Mouse (Mus musculus): ENCODE results near the gene Riox2. TPM values are rescaled to one million over a fixed set of nuclear protein-coding genes. Genes with fewer than 3 reads are reported as not detected.

The Riox2 gene
- polyA plus RNA-seq, 1 experiment = 10.4 TPM

- no peak overlapping the region for H3K4me3 ChIP-seq (ENCODE audit: insufficient read depth, low read length)
- TF ChIP-seq CTCF (IDR thresholded peaks at IDR 0.05; ENCODE audit: extremely low read depth, insufficient read depth, low read length) (no peak), POLR2A (IDR thresholded peaks at IDR 0.05; ENCODE audit: extremely low read depth, insufficient read depth, low read length) (no peak)
- H3K27ac ChIP-seq (ENCODE audit: insufficient read depth, low read length) = no peak overlapping the region
- peaks cover 2% of the 10 kb centered on the region; the same call in 1 of the 2 replicates for H3K4me1 ChIP-seq (ENCODE audit: control insufficient read depth, insufficient read depth, low read length)
Measured at GRCm38 (mm10) chr16:59469846-59470245, 1.7 kb upstream of the Riox2 start.

GRCm38 (mm10) chr16:59472546-59472945 lies 971 bp downstream of the Riox2 start:
- H3K4me1 ChIP-seq (ENCODE audit: control insufficient read depth, insufficient read depth, low read length) = peaks cover 2% of the 10 kb centered on the region; the same call in 1 of the 2 replicates
- no peak overlapping the region for H3K27ac ChIP-seq (ENCODE audit: insufficient read depth, low read length)
- TF ChIP-seq POLR2A (IDR thresholded peaks at IDR 0.05; ENCODE audit: extremely low read depth, insufficient read depth, low read length) (no peak), CTCF (IDR thresholded peaks at IDR 0.05; ENCODE audit: extremely low read depth, insufficient read depth, low read length) (no peak)
- H3K4me3 ChIP-seq (ENCODE audit: insufficient read depth, low read length) = peak overlapping the region; percentile 96; the same call in 1 of the 2 replicates

- H3K4me1 ChIP-seq (ENCODE audit: control insufficient read depth, insufficient read depth, low read length) = peaks cover 2% of the 10 kb centered on the region; the same call in 1 of the 2 replicates
- no peak for TF ChIP-seq POLR2A (IDR thresholded peaks at IDR 0.05; ENCODE audit: extremely low read depth, insufficient read depth, low read length)
- peak; percentile 83 for TF ChIP-seq CTCF (IDR thresholded peaks at IDR 0.05; ENCODE audit: extremely low read depth, insufficient read depth, low read length)
- H3K27ac ChIP-seq (ENCODE audit: insufficient read depth, low read length) = no peak overlapping the region
- no peak overlapping the region for H3K4me3 ChIP-seq (ENCODE audit: insufficient read depth, low read length)
Measured at GRCm38 (mm10) chr16:59474788-59475187, 3.2 kb downstream of the Riox2 start.

- Histone ChIP-seq H3K4me1 (ENCODE audit: control insufficient read depth, insufficient read depth, low read length) (no peaks in the 10 kb centered on the region), H3K4me3 (ENCODE audit: insufficient read depth, low read length) (no peak overlapping the region), H3K27ac (ENCODE audit: insufficient read depth, low read length) (no peak overlapping the region)
- TF ChIP-seq POLR2A (IDR thresholded peaks at IDR 0.05; ENCODE audit: extremely low read depth, insufficient read depth, low read length) (no peak), CTCF (IDR thresholded peaks at IDR 0.05; ENCODE audit: extremely low read depth, insufficient read depth, low read length) (no peak)
Measured at GRCm38 (mm10) chr16:59477955-59478354, 6.4 kb downstream of the Riox2 start.

GRCm38 (mm10) chr16:59487239-59487638 lies 15.7 kb downstream of the Riox2 start:
- TF ChIP-seq POLR2A (IDR thresholded peaks at IDR 0.05; ENCODE audit: extremely low read depth, insufficient read depth, low read length) (no peak), CTCF (IDR thresholded peaks at IDR 0.05; ENCODE audit: extremely low read depth, insufficient read depth, low read length) (no peak)

GRCm38 (mm10) chr16:59487975-59488548 lies 16.5 kb downstream of the Riox2 start:
- TF ChIP-seq POLR2A (IDR thresholded peaks at IDR 0.05; ENCODE audit: extremely low read depth, insufficient read depth, low read length) (no peak), CTCF (IDR thresholded peaks at IDR 0.05; ENCODE audit: extremely low read depth, insufficient read depth, low read length) (no peak)
- Histone ChIP-seq H3K4me1 (ENCODE audit: control insufficient read depth, insufficient read depth, low read length) (peaks cover under 1% of the 10 kb centered on the region; the same call in 1 of the 2 replicates), H3K27ac (ENCODE audit: insufficient read depth, low read length) (no peak overlapping the region), H3K4me3 (ENCODE audit: insufficient read depth, low read length) (no peak overlapping the region)

More at GRCm38 (mm10) chr16:59487239-59487638, 15.7 kb downstream of the Riox2 start:
- Histone ChIP-seq H3K27ac (ENCODE audit: insufficient read depth, low read length) (no peak overlapping the region), H3K4me3 (ENCODE audit: insufficient read depth, low read length) (no peak overlapping the region), H3K4me1 (ENCODE audit: control insufficient read depth, insufficient read depth, low read length) (no peaks in the 10 kb centered on the region)

- H3K4me1 ChIP-seq (ENCODE audit: control insufficient read depth, insufficient read depth, low read length) = peaks cover 2% of the 10 kb centered on the region; the same call in 1 of the 2 replicates
- H3K27ac ChIP-seq (ENCODE audit: insufficient read depth, low read length) = no peak overlapping the region
- no peak for TF ChIP-seq POLR2A (IDR thresholded peaks at IDR 0.05; ENCODE audit: extremely low read depth, insufficient read depth, low read length)
- no peak for TF ChIP-seq CTCF (IDR thresholded peaks at IDR 0.05; ENCODE audit: extremely low read depth, insufficient read depth, low read length)
- H3K4me3 ChIP-seq (ENCODE audit: insufficient read depth, low read length) = no peak overlapping the region
Measured at GRCm38 (mm10) chr16:59493199-59493598, 21.6 kb downstream of the Riox2 start.

- Histone ChIP-seq H3K27ac (ENCODE audit: insufficient read depth, low read length) (no peak overlapping the region), H3K4me3 (ENCODE audit: insufficient read depth, low read length) (no peak overlapping the region), H3K4me1 (ENCODE audit: control insufficient read depth, insufficient read depth, low read length) (peaks cover 2% of the 10 kb centered on the region; the same call in 1 of the 2 replicates)
- no peak for TF ChIP-seq POLR2A (IDR thresholded peaks at IDR 0.05; ENCODE audit: extremely low read depth, insufficient read depth, low read length)
- no peak for TF ChIP-seq CTCF (IDR thresholded peaks at IDR 0.05; ENCODE audit: extremely low read depth, insufficient read depth, low read length)
Measured at GRCm38 (mm10) chr16:59497947-59498346, 26.4 kb downstream of the Riox2 start.

- no peak for TF ChIP-seq POLR2A (IDR thresholded peaks at IDR 0.05; ENCODE audit: extremely low read depth, insufficient read depth, low read length)
- no peak for TF ChIP-seq CTCF (IDR thresholded peaks at IDR 0.05; ENCODE audit: extremely low read depth, insufficient read depth, low read length)
- H3K4me3 ChIP-seq (ENCODE audit: insufficient read depth, low read length) = no peak overlapping the region
- H3K4me1 ChIP-seq (ENCODE audit: control insufficient read depth, insufficient read depth, low read length) = no peaks in the 10 kb centered on the region
- H3K27ac ChIP-seq (ENCODE audit: insufficient read depth, low read length) = no peak overlapping the region
Measured at GRCm38 (mm10) chr16:59499180-59499579, 27.6 kb downstream of the Riox2 start.

- H3K4me1 ChIP-seq (ENCODE audit: control insufficient read depth, insufficient read depth, low read length) = no peaks in the 10 kb centered on the region
- no peak overlapping the region for H3K27ac ChIP-seq (ENCODE audit: insufficient read depth, low read length)
- H3K4me3 ChIP-seq (ENCODE audit: insufficient read depth, low read length) = no peak overlapping the region
- TF ChIP-seq CTCF (IDR thresholded peaks at IDR 0.05; ENCODE audit: extremely low read depth, insufficient read depth, low read length) = no peak
- TF ChIP-seq POLR2A (IDR thresholded peaks at IDR 0.05; ENCODE audit: extremely low read depth, insufficient read depth, low read length) = no peak
Measured at GRCm38 (mm10) chr16:59509830-59510229, 38.3 kb downstream of the Riox2 start.
